Mouse (Mus musculus) bone marrow macrophage, adult 2 months (primary cell): ENCODE measurements around the gene Gpr161.

Source experiments
- CTCF ChIP-seq: IDR thresholded peaks from 2 replicates; pipeline ENCODE4 v1.5.1; 2012; ENCODE audit warnings: low read depth, mild to moderate bottlenecking, low read length, moderate library complexity
- POLR2A ChIP-seq: IDR thresholded peaks from 2 replicates; pipeline ENCODE4 v1.6.1; 2012; ENCODE audit warnings: mild to moderate bottlenecking, low read depth, low read length, borderline replicate concordance

- no peak for TF ChIP-seq CTCF
- TF ChIP-seq POLR2A: no peak
These were observed 26.3 kb downstream of the Gpr161 start for GRCm38 (mm10) chr1:165321891-165322290.
